Mouse (Mus musculus) erythroblast, embryonic 14.5 days (primary cell): ENCODE data around the gene Tmf1.

ENCODE experiments used
- GATA1 ChIP-seq: IDR thresholded peaks from 2 replicates; pipeline ENCODE4 v1.6.1; 2012; ENCODE audit warnings: low read length, inconsistent platforms, mixed read lengths
- TAL1 ChIP-seq: IDR thresholded peaks from 3 replicates; pipeline ENCODE4 v1.6.1; 2012; ENCODE audit warnings: low read length, inconsistent platforms, mixed read lengths

DNA sequence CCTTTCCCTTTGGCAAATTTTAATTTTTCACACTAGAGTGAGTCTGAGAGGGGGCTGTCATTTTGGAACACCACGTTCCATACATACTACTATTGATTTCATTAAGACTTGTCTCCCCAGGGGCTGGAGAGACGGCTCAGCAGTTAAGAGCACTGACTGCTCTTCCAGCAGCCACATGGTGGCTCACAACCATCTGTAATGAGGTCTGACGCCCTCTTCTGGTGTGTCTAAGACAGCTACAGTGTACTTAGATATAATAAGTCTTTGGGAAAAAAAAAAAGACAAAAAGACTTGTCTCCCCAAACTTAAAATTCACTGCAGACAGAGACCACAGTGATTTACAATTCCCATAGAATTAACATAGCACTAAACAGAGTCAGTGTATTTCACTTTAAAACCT lies 21.5 kb upstream of the Tmf1 start:
- TF ChIP-seq TAL1 (no peak), GATA1 (no peak)
